Mouse (Mus musculus) adrenal gland (tissue): ENCODE measurements around the gene Gm13696.
"Not testable (repeated sequence)": the region's sequence is repeated elsewhere in the genome, so short reads cannot be mapped to it uniquely, and the experiment has no call there.

Experiments
- intact Hi-C: fragments of 180-260 bp; cut with DNase I; formaldehyde crosslinking; loops from one replicate; pipeline ENCODE4 v1.15.1; 2025
- long read RNA-seq, 2 experiments: library from polyadenylated mRNA; unstranded; transcript quantifications; one replicate each; pipeline ENCODE4 v2.0.0; 2020; ENCODE audit warnings: borderline replicate concordance in 1 of 2; ENCODE audit not compliant: insufficient replicate concordance in 1 of 2

Gm13696 gene
- long read RNA-seq, experiment 1: 0 reads
- long read RNA-seq, experiment 2: 0 reads

GRCm38 (mm10) chr2:83972823-83973222, at the start of gene Gm13696:
Gm13696 (plus strand) TSS chr2:83973123.
- intact Hi-C loops: not testable (repeated sequence)

- intact Hi-C loops: no loop called here
Measured at GRCm38 (mm10) chr2:83929478-83930088, 43.3 kb upstream of the Gm13696 start.

GRCm38 (mm10) chr2:83940931-83941361, 32.0 kb upstream of the Gm13696 start, which contains the start of gene Zswim2:
Zswim2 (minus strand) TSS chr2:83941228.
- intact Hi-C loops: no loop called here

- intact Hi-C loops: no loop called here
Measured at GRCm38 (mm10) chr2:83941378-83941777, 31.5 kb upstream of the Gm13696 start.

- intact Hi-C loops: no loop called here
Measured at GRCm38 (mm10) chr2:83941792-83942191, 31.1 kb upstream of the Gm13696 start.

GRCm38 (mm10) chr2:83955393-83955792, 17.5 kb upstream of the Gm13696 start, which contains the start of gene Gm13698:
Gm13698 (plus strand) TSS chr2:83955693.
- intact Hi-C loops: not testable (repeated sequence)

- intact Hi-C loops: not testable (repeated sequence)
Measured at GRCm38 (mm10) chr2:83961203-83961602, 11.7 kb upstream of the Gm13696 start, which contains the start of gene Gm13693. Gm13693 (plus strand) TSS chr2:83961503.

GRCm38 (mm10) chr2:83967013-83967412, 5.9 kb upstream of the Gm13696 start, which contains the start of gene Gm13695:
Gm13695 (plus strand) TSS chr2:83967313.
- intact Hi-C loops: not testable (repeated sequence)

- intact Hi-C loops: not testable (repeated sequence)
Measured at GRCm38 (mm10) chr2:83978633-83979032, 5.7 kb downstream of the Gm13696 start, which contains the start of gene Gm13694. Gm13694 (plus strand) TSS chr2:83978933.

- intact Hi-C loops: not testable (repeated sequence)
Measured at GRCm38 (mm10) chr2:83984443-83984842, 11.5 kb downstream of the Gm13696 start, which contains the start of gene Gm13697. Gm13697 (plus strand) TSS chr2:83984743.

- intact Hi-C loops: not testable (repeated sequence)
Measured at GRCm38 (mm10) chr2:83990253-83990652, 17.3 kb downstream of the Gm13696 start, which contains the start of gene Gm13691. Gm13691 (plus strand) TSS chr2:83990553.

- intact Hi-C loops: not testable (repeated sequence)
Measured at GRCm38 (mm10) chr2:83993639-83994255, 20.8 kb downstream of the Gm13696 start.

GRCm38 (mm10) chr2:83994526-83994925, 21.6 kb downstream of the Gm13696 start:
- intact Hi-C loops: not testable (repeated sequence)

GRCm38 (mm10) chr2:84008913-84009312, 36.0 kb downstream of the Gm13696 start:
- intact Hi-C loops: no loop called here

- intact Hi-C loops: no loop called here
Measured at GRCm38 (mm10) chr2:84009818-84010217, 36.9 kb downstream of the Gm13696 start.

- intact Hi-C loops: no loop called here
Measured at GRCm38 (mm10) chr2:84014572-84014971, 41.6 kb downstream of the Gm13696 start.

- intact Hi-C loops: not testable (repeated sequence)
Measured at GRCm38 (mm10) chr2:84016291-84016690, 43.4 kb downstream of the Gm13696 start.

- intact Hi-C loops: no loop called here
Measured at GRCm38 (mm10) chr2:84018330-84018729, 45.4 kb downstream of the Gm13696 start.

- intact Hi-C loops: no loop called here
Measured at GRCm38 (mm10) chr2:84019519-84020305, 46.8 kb downstream of the Gm13696 start.

GRCm38 (mm10) chr2:84021930-84022329, 49.0 kb downstream of the Gm13696 start:
- intact Hi-C loops: no loop called here

- intact Hi-C loops: no loop called here
Measured at GRCm38 (mm10) chr2:84022905-84023304, 50.0 kb downstream of the Gm13696 start.
